Mouse (Mus musculus) embryonic fibroblast, embryonic 13.5 days (primary cell): Measurements from ENCODE around the gene Tmem86b. TPM values are rescaled to one million over a fixed set of nuclear protein-coding genes. Genes with fewer than 3 reads are reported as not detected.

Experiments
- H3K27ac ChIP-seq: 2 replicates; pipeline ENCODE4 v1.5.1; 2012; ENCODE audit warnings: low read length, control low read depth, inconsistent platforms; ENCODE audit not compliant: insufficient read depth
- H3K4me1 ChIP-seq: 2 replicates; pipeline ENCODE4 v1.6.1; 2011; ENCODE audit warnings: low read length; ENCODE audit not compliant: control insufficient read depth, insufficient read depth
- H3K4me3 ChIP-seq: 2 replicates; pipeline ENCODE4 v1.5.1; 2011; ENCODE audit warnings: mild to moderate bottlenecking, control low read depth, low read length; ENCODE audit not compliant: insufficient read depth
- CTCF ChIP-seq: IDR thresholded peaks from 2 replicates; pipeline ENCODE4 v1.5.1; 2011; ENCODE audit warnings: mild to moderate bottlenecking, control low read depth, low read length, moderate library complexity, borderline replicate concordance; ENCODE audit not compliant: insufficient read depth
- POLR2A ChIP-seq: IDR thresholded peaks from 2 replicates; pipeline ENCODE4 v1.6.1; 2011; ENCODE audit warnings: low read depth, mild to moderate bottlenecking, control low read depth, low read length, moderate library complexity
- polyA plus RNA-seq: library from polyadenylated mRNA; stranded (reverse); fragments of >200 nt; gene quantifications from 2 replicates; pipeline ENCODE4 v1.2.4, GENCODE M21; 2011; ENCODE audit warnings: low read depth; ENCODE audit not compliant: missing spikeins, insufficient read length

Tmem86b gene
- polyA plus RNA-seq, 1 experiment = 4.7 TPM

DNA sequence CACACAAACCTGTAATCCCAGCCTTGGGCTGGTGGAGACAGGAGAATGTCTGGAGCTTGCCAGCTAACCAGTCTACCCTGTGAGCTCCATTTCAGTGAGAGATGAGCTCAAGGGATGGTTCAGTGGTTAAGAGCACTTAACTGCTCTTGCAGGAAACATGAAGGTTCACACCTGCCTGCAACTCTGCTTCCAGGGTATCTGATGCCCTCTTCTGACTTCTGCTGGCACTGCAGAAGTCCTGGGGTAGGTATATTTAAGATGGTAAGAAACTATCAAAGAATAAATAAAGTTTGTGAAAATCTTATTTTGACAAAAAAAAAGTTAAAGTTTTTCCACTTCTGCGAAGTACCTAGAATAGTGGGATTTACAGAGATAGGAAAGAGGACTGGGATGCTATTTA is 6.9 kb downstream of the Tmem86b start:
- TF ChIP-seq CTCF (no peak), POLR2A (no peak)
- H3K27ac ChIP-seq = no peak overlapping the region
- H3K4me3 ChIP-seq = no peak overlapping the region
- H3K4me1 ChIP-seq = no peaks in the 10 kb centered on the region

- no peak for TF ChIP-seq CTCF
- TF ChIP-seq POLR2A = no peak
- Histone ChIP-seq H3K4me3 (no peak overlapping the region), H3K4me1 (no peaks in the 10 kb centered on the region)
Measured at GRCm38 (mm10) chr7:4623544-4624189, 7.6 kb downstream of the Tmem86b start.

DNA sequence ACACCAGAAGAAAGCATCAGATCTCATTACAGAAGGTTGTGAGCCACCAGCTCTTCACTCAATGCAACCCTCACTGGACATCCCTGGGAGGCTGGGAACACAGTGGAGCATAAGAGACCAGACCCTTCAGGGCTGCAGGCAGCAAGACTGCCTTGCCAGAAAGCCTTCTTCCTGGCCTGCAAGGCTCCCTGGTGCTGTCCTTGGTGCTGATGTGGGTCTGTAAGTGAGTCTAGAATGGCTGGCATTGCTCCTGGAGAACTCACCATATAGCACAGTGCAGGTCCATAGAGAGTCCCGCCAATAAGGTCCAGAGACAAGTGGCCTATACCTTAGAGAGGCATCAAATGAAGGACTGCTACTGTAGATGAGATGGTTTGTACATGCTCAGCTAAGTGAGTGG is 11.2 kb downstream of the Tmem86b start:
- Histone ChIP-seq H3K4me1 (no peaks in the 10 kb centered on the region), H3K27ac (no peak overlapping the region), H3K4me3 (no peak overlapping the region)
- no peak for TF ChIP-seq POLR2A
- no peak for TF ChIP-seq CTCF

More at GRCm38 (mm10) chr7:4623544-4624189, 7.6 kb downstream of the Tmem86b start:
- H3K27ac ChIP-seq = no peak overlapping the region

GRCm38 (mm10) chr7:4613740-4614403 is 17.4 kb downstream of the Tmem86b start:
- Histone ChIP-seq H3K27ac (no peak overlapping the region), H3K4me1 (no peaks in the 10 kb centered on the region), H3K4me3 (no peak overlapping the region)
- TF ChIP-seq POLR2A (no peak), CTCF (no peak)

DNA sequence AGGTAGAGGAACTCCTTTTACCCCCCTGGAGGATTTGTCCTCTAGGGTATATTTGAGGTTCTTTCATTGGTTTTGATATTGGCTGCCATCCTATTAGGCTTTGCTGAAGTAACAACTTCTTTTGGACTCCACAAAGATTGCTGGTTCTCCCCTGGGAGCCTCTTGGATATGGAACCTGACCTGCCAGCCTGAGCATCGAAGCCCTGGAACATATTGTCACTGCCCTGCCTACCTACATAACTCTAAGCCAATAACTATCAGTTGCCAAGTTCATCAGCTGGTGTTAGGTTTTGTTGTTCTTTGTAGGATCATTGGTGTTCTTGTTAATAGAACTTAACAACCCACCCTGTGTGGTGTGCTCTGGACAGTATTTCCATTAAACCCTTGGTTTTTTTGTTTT is 18.3 kb downstream of the Tmem86b start:
- H3K4me3 ChIP-seq = no peak overlapping the region
- no peak for TF ChIP-seq CTCF
- TF ChIP-seq POLR2A = no peak
- H3K27ac ChIP-seq = no peak overlapping the region
- no peaks in the 10 kb centered on the region for H3K4me1 ChIP-seq

DNA sequence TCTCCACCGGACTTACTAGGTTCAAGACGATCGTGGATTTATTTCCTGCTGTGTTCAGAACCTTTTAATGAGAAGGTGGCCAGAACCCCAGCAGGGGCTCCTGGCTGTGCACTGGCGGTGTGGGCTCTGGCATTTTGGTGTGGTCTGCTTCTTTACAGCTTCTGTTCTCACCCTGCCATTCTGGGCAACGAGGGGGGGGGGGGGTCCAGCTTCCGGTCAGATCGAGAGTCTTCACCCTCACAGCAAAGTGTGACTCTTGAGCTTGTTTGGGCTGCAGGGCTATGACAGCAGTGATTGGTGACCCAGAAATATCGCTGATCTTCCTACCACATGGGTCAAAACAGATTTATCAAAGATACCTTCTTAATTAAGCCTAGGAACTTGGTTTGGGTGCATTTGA is 18.8 kb downstream of the Tmem86b start:
- Histone ChIP-seq H3K4me1 (no peaks in the 10 kb centered on the region), H3K27ac (no peak overlapping the region), H3K4me3 (no peak overlapping the region)
- no peak for TF ChIP-seq CTCF
- no peak for TF ChIP-seq POLR2A

DNA sequence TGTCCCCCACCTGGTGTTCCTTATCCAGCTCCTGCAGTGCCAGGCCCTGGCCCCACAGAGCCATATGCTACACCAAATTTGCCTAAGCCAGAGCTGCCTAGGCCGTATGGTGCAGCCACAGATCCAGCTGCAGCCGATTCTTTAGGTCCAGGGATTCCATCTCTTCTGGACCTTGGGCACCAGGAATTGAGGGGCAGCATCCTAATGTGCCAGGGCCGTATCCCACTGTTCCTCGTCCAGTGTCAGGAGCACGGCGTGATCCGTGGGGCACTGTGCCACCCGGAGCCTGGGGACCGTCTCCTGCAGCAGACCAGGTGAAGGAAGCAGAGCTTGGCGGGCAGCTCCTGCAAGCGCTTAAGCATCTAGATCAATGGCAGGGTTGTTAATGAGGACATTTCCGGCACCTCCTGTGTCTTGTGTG is 19.3 kb downstream of the Tmem86b start:
- no peaks in the 10 kb centered on the region for H3K4me1 ChIP-seq
- TF ChIP-seq POLR2A (no peak), CTCF (no peak)
- H3K27ac ChIP-seq = no peak overlapping the region
- H3K4me3 ChIP-seq = no peak overlapping the region

- Histone ChIP-seq H3K4me3 (no peak overlapping the region), H3K27ac (no peak overlapping the region), H3K4me1 (no peaks in the 10 kb centered on the region)
- TF ChIP-seq CTCF (no peak), POLR2A (no peak)
Measured at GRCm38 (mm10) chr7:4611511-4611910, 19.7 kb downstream of the Tmem86b start.

DNA sequence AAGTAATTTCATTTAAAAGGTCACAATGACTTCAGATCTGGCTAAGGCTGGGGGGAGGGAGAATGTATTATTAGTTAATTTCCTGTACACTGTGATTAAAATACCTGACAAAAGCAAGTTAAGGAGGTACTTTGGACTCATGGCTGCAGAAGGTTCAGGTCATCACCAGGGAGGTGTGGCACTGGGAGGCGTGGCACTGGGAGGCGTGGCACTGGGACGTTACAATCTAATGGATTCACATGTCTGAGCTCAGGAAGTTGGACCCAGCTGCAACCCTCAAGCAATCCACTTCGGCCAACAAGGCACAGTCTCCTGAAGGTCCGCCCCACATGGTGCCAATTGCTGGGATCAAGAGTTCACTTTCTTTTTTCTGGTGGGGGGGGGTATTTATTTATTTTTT is 23.2 kb downstream of the Tmem86b start:
- TF ChIP-seq CTCF (no peak), POLR2A (no peak)
- Histone ChIP-seq H3K4me3 (no peak overlapping the region), H3K4me1 (no peaks in the 10 kb centered on the region)

GRCm38 (mm10) chr7:4603873-4604272 is 27.3 kb downstream of the Tmem86b start, which contains the start of gene Ptprh:
Gene Ptprh, minus strand, starts transcription at chr7:4604041.
- Histone ChIP-seq H3K4me3 (no peak within 1 kb of the TSS), H3K27ac (no peak within 1 kb of the TSS), H3K4me1 (no peaks in the 10 kb centered on the region)
- TF ChIP-seq POLR2A (no peak), CTCF (no peak)

More for the DNA sequence above, 23.2 kb downstream of the Tmem86b start:
- no peak overlapping the region for H3K27ac ChIP-seq
